Mouse (Mus musculus) E14TG2a.4 (cell line): ENCODE measurements at regions not wholly inside any gene's neighbourhood (a gene's known extent, or its start where the extent isn't known, plus 50 kb on each side); places are given as distances from the start of the nearest gene placed in this dataset.

Experiments used
- H3K27me3 ChIP-seq: 2 replicates; pipeline ENCODE4 v1.6.1; 2014; ENCODE audit warnings: low read length, control low read depth; ENCODE audit not compliant: insufficient read depth
- H3K36me3 ChIP-seq: 2 replicates; pipeline ENCODE4 v1.6.1; 2014; ENCODE audit warnings: low read length, control low read depth; ENCODE audit not compliant: insufficient read depth
- H3K4me1 ChIP-seq: replicated peaks from 2 replicates; pipeline ENCODE4 v1.6.1; 2014; ENCODE audit warnings: low read depth, low read length, control low read depth
- H3K4me3 ChIP-seq: replicated peaks from 2 replicates; pipeline ENCODE4 v1.5.1; 2014; ENCODE audit warnings: mild to moderate bottlenecking, low read length
- H3K9me3 ChIP-seq: 2 replicates; pipeline ENCODE4 v1.6.1; 2014; ENCODE audit warnings: low read length, control low read depth
- CTCF ChIP-seq: conservative IDR thresholded peaks from 2 replicates; pipeline ENCODE4 v1.5.1; 2014; ENCODE audit warnings: low read length
- NANOG ChIP-seq: IDR thresholded peaks from 2 replicates; pipeline ENCODE4 v1.6.1; 2014; ENCODE audit warnings: borderline replicate concordance, low read length, mixed read lengths
- POU5F1 ChIP-seq: IDR thresholded peaks from 2 replicates; pipeline ENCODE4 v1.6.1; 2014; ENCODE audit warnings: low read length, borderline replicate concordance

DNA sequence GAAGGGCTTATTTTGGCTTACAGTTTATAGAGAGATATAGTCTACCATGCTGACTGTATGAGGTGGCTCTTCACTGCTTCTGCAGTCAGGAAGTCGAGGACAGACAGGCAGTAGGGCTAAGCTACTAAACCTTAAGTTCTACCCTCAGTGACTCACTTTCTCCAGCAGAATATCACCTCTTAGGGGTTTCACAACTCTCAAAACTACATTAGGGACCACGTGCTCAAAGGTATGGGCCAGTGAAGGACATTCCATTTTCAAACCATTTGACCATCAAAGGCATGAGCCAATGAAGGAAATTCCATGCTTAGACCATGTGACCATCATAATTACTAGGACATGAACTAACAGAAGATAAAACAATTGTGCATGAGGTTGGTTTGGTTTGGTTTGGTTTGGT, 186.6 kb upstream of the Zpld1 start:
- Histone ChIP-seq H3K4me3 (no peak overlapping the region), H3K36me3 (no peaks in the 10 kb centered on the region), H3K9me3 (peaks cover 6% of the 10 kb centered on the region; the same call in 1 of the 2 replicates), H3K4me1 (no peaks in the 10 kb centered on the region), H3K27me3 (peaks cover 5% of the 10 kb centered on the region; the same call in 1 of the 2 replicates)
- TF ChIP-seq CTCF: no peak
- no peak for TF ChIP-seq POU5F1
- TF ChIP-seq NANOG: no peak

- H3K4me1 ChIP-seq: no peaks in the 10 kb centered on the region
- TF ChIP-seq CTCF: no peak
- no peak for TF ChIP-seq POU5F1
- TF ChIP-seq NANOG: no peak
- peaks cover 9% of the 10 kb centered on the region for H3K27me3 ChIP-seq
- no peaks in the 10 kb centered on the region for H3K36me3 ChIP-seq
- peaks cover 6% of the 10 kb centered on the region; the same call in 1 of the 2 replicates for H3K9me3 ChIP-seq
- H3K4me3 ChIP-seq: no peak overlapping the region
These were observed 183.0 kb upstream of the Zpld1 start for GRCm38 (mm10) chr16:55480745-55481144.

DNA sequence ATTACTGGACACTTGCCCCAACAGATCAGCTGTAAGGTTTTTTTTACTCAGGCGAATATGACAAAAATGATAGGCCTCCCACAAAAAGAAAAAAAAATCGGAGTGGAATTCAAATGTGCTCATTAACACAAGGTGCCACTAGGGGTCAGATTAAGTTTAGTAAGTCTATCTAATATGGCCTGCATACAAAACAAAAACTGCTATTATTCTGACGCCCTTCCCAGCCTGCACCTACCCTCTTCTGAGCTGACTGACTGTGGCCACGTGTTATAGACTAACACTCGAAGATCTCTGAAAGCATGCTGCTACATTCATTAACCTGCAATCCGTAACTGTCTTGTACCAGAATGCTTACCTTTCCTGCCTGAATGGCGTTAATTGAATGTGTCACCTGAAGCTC, 182.5 kb upstream of the Zpld1 start:
- no peak for TF ChIP-seq CTCF
- H3K27me3 ChIP-seq: peaks cover 9% of the 10 kb centered on the region
- H3K36me3 ChIP-seq: no peaks in the 10 kb centered on the region
- H3K4me1 ChIP-seq: no peaks in the 10 kb centered on the region
- H3K9me3 ChIP-seq: peaks cover 6% of the 10 kb centered on the region; the same call in 1 of the 2 replicates
- no peak overlapping the region for H3K4me3 ChIP-seq

DNA sequence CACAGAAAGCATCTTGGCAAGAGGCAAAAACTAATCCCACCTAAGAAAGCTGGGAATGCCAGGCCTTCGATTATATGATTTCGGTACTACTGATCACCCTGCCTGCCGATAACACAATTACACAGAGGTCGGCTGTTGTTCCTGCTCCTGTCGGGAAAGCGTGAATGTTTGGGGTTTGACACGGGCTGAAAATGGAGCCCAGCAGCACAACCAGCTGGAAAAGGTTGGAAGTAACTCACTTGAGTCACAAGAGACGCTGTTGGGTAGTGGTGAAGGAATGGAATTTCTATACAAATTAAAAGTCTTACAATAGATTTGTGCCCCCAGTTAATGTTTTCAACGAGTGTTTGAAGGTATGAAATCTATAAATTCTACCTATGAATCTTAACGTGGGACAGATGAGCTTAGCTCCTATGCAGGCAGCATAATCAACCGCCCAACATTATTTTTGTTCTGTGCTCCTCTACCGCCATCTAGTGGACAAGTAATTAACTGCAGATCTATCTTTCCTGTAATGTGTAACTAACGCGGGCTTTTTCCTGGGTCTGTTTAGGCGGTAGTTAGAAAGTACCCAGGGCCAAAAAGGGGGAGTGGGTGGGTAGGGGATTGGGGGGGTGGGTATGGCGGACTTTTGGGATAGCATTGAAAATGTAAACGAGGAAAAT, 178.9 kb upstream of the Zpld1 start:
- Histone ChIP-seq H3K27me3 (peaks cover 4% of the 10 kb centered on the region; the same call in 1 of the 2 replicates), H3K36me3 (no peaks in the 10 kb centered on the region), H3K9me3 (peaks cover 6% of the 10 kb centered on the region; the same call in 1 of the 2 replicates), H3K4me3 (no peak overlapping the region), H3K4me1 (no peaks in the 10 kb centered on the region)
- TF ChIP-seq NANOG (no peak), CTCF (peak; percentile 62)

DNA sequence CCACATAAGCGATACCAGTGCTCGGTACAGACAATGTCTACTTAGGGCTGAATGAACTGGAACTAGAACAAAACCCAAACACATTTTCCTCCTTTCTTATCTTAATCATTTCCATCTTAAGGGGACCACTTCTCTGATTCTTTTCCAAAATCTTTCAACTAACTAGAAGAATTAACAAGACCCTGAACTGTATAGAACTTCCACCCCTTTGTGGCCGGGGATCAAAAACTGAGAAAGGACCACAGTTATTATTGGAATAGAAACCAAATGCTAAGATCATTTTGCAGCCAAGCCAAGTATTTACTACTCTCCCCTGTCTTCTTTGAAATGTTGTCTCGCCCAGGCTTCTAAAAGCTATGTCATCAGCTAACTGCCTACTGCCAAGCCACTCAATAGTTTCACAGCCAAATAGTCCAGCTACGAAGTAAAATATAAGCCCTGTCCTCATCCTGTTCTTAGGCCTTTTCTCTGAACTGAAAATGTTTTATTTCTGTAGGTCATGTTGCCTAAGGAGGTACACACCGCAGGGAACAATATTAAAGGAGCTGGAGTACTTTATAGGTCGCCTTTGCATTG, 177.3 kb upstream of the Zpld1 start:
- Histone ChIP-seq H3K9me3 (no peaks in the 10 kb centered on the region; the same call in 1 of the 2 replicates), H3K36me3 (no peaks in the 10 kb centered on the region), H3K4me3 (no peak overlapping the region), H3K4me1 (no peaks in the 10 kb centered on the region), H3K27me3 (peaks cover 4% of the 10 kb centered on the region; the same call in 1 of the 2 replicates)
- TF ChIP-seq CTCF: no peak
- TF ChIP-seq NANOG: no peak
- TF ChIP-seq POU5F1: no peak

DNA sequence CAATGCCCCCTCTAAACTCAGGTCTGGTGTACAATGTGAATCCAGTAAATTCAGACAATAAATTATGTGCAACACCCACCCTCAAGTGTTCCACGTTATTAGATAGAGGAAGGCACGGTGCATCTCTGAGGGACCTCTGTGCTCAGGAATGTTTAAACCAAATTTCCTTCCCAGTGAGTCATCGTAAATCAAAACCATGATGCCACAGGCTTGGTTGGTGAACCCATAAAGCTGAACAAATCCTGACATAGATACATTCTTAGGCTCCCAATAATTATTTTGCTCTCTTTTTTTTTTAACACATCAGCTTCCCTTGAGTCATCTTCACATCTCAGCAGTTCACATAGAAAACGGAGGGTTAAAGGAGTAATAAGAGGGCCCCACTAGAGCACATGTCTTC, 173.6 kb upstream of the Zpld1 start:
- TF ChIP-seq NANOG (no peak), CTCF (no peak), POU5F1 (no peak)
- Histone ChIP-seq H3K4me3 (no peak overlapping the region), H3K4me1 (no peaks in the 10 kb centered on the region), H3K9me3 (no peaks in the 10 kb centered on the region; the same call in 1 of the 2 replicates), H3K36me3 (no peaks in the 10 kb centered on the region), H3K27me3 (peaks cover 3% of the 10 kb centered on the region; the same call in 1 of the 2 replicates)

GRCm38 (mm10) chr16:55470721-55471120, 172.9 kb upstream of the Zpld1 start:
- Histone ChIP-seq H3K27me3 (peaks cover 3% of the 10 kb centered on the region; the same call in 1 of the 2 replicates), H3K9me3 (no peaks in the 10 kb centered on the region; the same call in 1 of the 2 replicates), H3K4me1 (no peaks in the 10 kb centered on the region), H3K4me3 (no peak overlapping the region), H3K36me3 (no peaks in the 10 kb centered on the region)
- TF ChIP-seq NANOG (no peak), POU5F1 (no peak), CTCF (no peak)

GRCm38 (mm10) chr16:55469703-55470102, 171.9 kb upstream of the Zpld1 start:
- TF ChIP-seq NANOG: no peak
- no peak for TF ChIP-seq POU5F1
- TF ChIP-seq CTCF: no peak
- Histone ChIP-seq H3K36me3 (no peaks in the 10 kb centered on the region), H3K4me3 (no peak overlapping the region), H3K27me3 (peaks cover 3% of the 10 kb centered on the region; the same call in 1 of the 2 replicates), H3K4me1 (no peaks in the 10 kb centered on the region), H3K9me3 (no peaks in the 10 kb centered on the region; the same call in 1 of the 2 replicates)
